Mouse (Mus musculus) midbrain, embryonic 14.5 days (tissue): ENCODE data around the gene Gpr39. TPM values are rescaled to one million over a fixed set of nuclear protein-coding genes. Genes with fewer than 3 reads are reported as not detected.
A peak's percentile ranks its signal among the peaks of the same experiment; 100 is the strongest.

Experiments
- ATAC-seq: fragments of 200-750 bp; cut with Nextera tagmentation; 2 replicates; pipeline ENCODE4 v1.8.0; 2017; ENCODE audit warnings: moderate number of reproducible peaks, moderate library complexity; ENCODE audit not compliant: low FRiP score, low TSS enrichment
- DNase-seq: peaks from one replicate; pipeline ENCODE4 v3.0.0-alpha.2; 2015
- H3K27ac ChIP-seq: fragments of 300-500 bp; sonication (generic); replicated peaks from 2 replicates; pipeline ENCODE4 v1.5.1; 2014; ENCODE audit warnings: mild to moderate bottlenecking, low read depth, low read length, moderate library complexity
- H3K27me3 ChIP-seq: fragments of 300-500 bp; sonication (generic); 2 replicates; pipeline ENCODE4 v1.6.1; 2014; ENCODE audit warnings: low read length, control low read depth, mixed read lengths; ENCODE audit not compliant: control insufficient read depth, insufficient read depth
- H3K36me3 ChIP-seq: fragments of 300-500 bp; sonication (generic); 2 replicates; pipeline ENCODE4 v1.6.1; 2014; ENCODE audit warnings: low read length, control low read depth; ENCODE audit not compliant: control insufficient read depth, insufficient read depth
- H3K4me1 ChIP-seq: fragments of 300-500 bp; sonication (generic); 2 replicates; pipeline ENCODE4 v1.6.1; 2014; ENCODE audit warnings: mild to moderate bottlenecking, antibody characterized with exemption, low read length, control low read depth; ENCODE audit not compliant: control insufficient read depth, insufficient read depth
- H3K4me2 ChIP-seq: fragments of 300-500 bp; sonication (generic); 2 replicates; pipeline ENCODE4 v1.6.1; 2014; ENCODE audit warnings: mild to moderate bottlenecking, low read length, moderate library complexity
- H3K4me3 ChIP-seq: fragments of 300-500 bp; sonication (generic); replicated peaks from 2 replicates; pipeline ENCODE4 v1.5.1; 2014; ENCODE audit warnings: low read depth, low read length
- H3K9ac ChIP-seq: fragments of 300-500 bp; sonication (generic); replicated peaks from 2 replicates; pipeline ENCODE4 v1.6.1; 2014; ENCODE audit warnings: mild to moderate bottlenecking, low read length, moderate library complexity
- H3K9me3 ChIP-seq: fragments of 300-500 bp; sonication (generic); 2 replicates; pipeline ENCODE4 v1.6.1; 2016; ENCODE audit warnings: low read length, control low read depth, mixed read lengths; ENCODE audit not compliant: control insufficient read depth
- WGBS: fragments of 180-500 bp; shearing (Covaris S2); extraction: QIAGEN DNeasy Blood & Tissue Kit; methylation state at CpG from one replicate; pipeline ENCODE4 v1.1.7; 2014; 5-methylcytosine and 5-hydroxymethylcytosine counted together
- polyA plus RNA-seq: library from polyadenylated mRNA; unstranded; fragments of >200 nt; fragmentation: Nextera tagmentation; extraction: Ambion mirVana; gene quantifications from 2 replicates; pipeline ENCODE4 v1.2.1, GENCODE M21; 2014

Gene Gpr39
- polyA plus RNA-seq, 1 experiment from 2014 or later = not detected

DNA sequence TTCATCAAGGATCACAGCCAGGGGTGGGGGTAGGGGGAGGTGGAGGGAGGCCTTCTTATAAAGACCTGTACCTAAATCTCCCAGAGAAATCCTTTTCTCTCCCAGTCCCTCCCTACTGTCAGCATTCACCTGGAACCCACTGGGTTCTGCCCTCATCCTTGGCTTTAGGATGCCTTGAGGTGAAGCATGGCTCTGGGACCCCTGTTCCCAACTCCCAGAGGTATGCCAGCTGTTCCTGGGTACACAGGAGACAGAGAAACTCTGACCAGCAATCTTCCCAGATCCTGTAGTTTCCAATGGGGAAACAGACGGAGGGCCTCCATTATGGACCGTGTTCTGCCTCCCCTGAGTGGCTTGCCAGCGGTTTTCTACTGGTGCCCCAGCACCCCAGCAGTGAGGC is 243.9 kb downstream of the Gpr39 start:
- no peaks in the 10 kb centered on the region for H3K36me3 ChIP-seq
- WGBS = 91% methylated on average over 3 of the region's 3 CpGs
- H3K4me2 ChIP-seq = no peak overlapping the region
- H3K4me3 ChIP-seq = no peak overlapping the region
- no peak overlapping the region for H3K27ac ChIP-seq
- H3K9me3 ChIP-seq = peaks cover 9% of the 10 kb centered on the region; the same call in 1 of the 2 replicates
- DNase-seq (no peak), ATAC-seq (no peak)
- H3K4me1 ChIP-seq = no peaks in the 10 kb centered on the region
- H3K9ac ChIP-seq = no peak overlapping the region
- H3K27me3 ChIP-seq = no peaks in the 10 kb centered on the region

DNA sequence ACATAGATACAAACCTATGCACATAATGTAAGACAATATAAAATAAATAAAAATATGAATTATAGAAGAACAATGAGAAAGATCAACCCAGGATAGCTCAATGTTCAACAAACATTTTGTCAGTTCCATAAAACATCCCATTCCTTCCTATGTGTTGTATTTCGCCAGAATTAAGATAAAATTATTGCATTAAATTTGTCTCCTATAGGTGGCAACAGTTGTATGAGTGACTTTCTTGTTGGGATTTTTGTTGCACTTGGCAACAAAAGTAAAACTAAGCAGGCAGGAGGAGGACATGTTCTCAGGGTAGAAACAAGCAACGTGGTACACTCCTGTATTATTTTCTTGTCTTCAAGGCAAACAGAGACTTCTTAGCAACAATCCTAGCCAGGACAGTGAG is 246.3 kb downstream of the Gpr39 start:
- Histone ChIP-seq H3K4me3 (no peak overlapping the region), H3K4me2 (no peak overlapping the region), H3K27ac (no peak overlapping the region), H3K4me1 (no peaks in the 10 kb centered on the region), H3K27me3 (no peaks in the 10 kb centered on the region), H3K9ac (no peak overlapping the region), H3K9me3 (peaks cover 9% of the 10 kb centered on the region; the same call in 1 of the 2 replicates), H3K36me3 (no peaks in the 10 kb centered on the region)
- peak; percentile 26 for DNase-seq
- WGBS = 81% methylated on average over 2 of the region's 2 CpGs
- no peak for ATAC-seq

Other genes starting within 250 kb of the Gpr39 start
- gene Actr3, start 241.3 kb upstream of the Gpr39 start, polyA plus RNA-seq = 210 and 274 TPM in 2 replicates
- gene Slc35f5, start 116.4 kb upstream of the Gpr39 start, polyA plus RNA-seq = 29.4 and 32.5 TPM in 2 replicates
- 63.4 and 67.9 TPM in 2 replicates for gene Lypd1, start 236.1 kb downstream of the Gpr39 start, polyA plus RNA-seq